Mouse (Mus musculus) small intestine, adult 2 months (tissue): ENCODE results near the gene Sugp2. TPM values are rescaled to one million over a fixed set of nuclear protein-coding genes. Genes with fewer than 3 reads are reported as not detected.

Source experiments
- H3K27ac ChIP-seq: fragments of 200-500 bp; 2 replicates; pipeline ENCODE4 v1.5.1; 2012; ENCODE audit warnings: low read depth, low read length, control low read depth, inconsistent platforms; ENCODE audit not compliant: insufficient read depth
- H3K27me3 ChIP-seq: fragments of 200-500 bp; 2 replicates; pipeline ENCODE4 v1.6.1; 2012; ENCODE audit warnings: mild to moderate bottlenecking, moderate library complexity, low read length, inconsistent platforms; ENCODE audit not compliant: control insufficient read depth, insufficient read depth
- H3K36me3 ChIP-seq: fragments of 200-500 bp; 2 replicates; pipeline ENCODE4 v1.6.1; 2012; ENCODE audit warnings: mild to moderate bottlenecking, low read length, control low read depth, inconsistent platforms; ENCODE audit not compliant: control insufficient read depth, insufficient read depth
- H3K4me1 ChIP-seq: fragments of 200-500 bp; 2 replicates; pipeline ENCODE4 v1.6.1; 2012; ENCODE audit warnings: low read length, inconsistent platforms, mixed read lengths; ENCODE audit not compliant: control insufficient read depth, insufficient read depth, insufficient read length
- H3K4me3 ChIP-seq: fragments of 200-500 bp; 2 replicates; pipeline ENCODE4 v1.5.1; 2012; ENCODE audit warnings: low read depth, mild to moderate bottlenecking, control low read depth, inconsistent platforms, low read length, moderate library complexity
- CTCF ChIP-seq: fragments of 200-500 bp; IDR thresholded peaks from 2 replicates; pipeline ENCODE4 v1.5.1; 2012; ENCODE audit warnings: low read depth, mild to moderate bottlenecking, control low read depth, inconsistent platforms, low read length, moderate library complexity, mixed read lengths; ENCODE audit not compliant: insufficient replicate concordance, insufficient read length; ENCODE audit errors: extremely low read depth
- POLR2A ChIP-seq: fragments of 200-500 bp; IDR thresholded peaks from 2 replicates; pipeline ENCODE4 v1.6.1; 2012; ENCODE audit warnings: low read depth, mild to moderate bottlenecking, control low read depth, inconsistent platforms, low read length, moderate library complexity
- WGBS: fragments of 180-500 bp; shearing (Covaris S2); methylation state at CpG from one replicate; pipeline ENCODE4 v1.1.7; 2018; 5-methylcytosine and 5-hydroxymethylcytosine counted together
- polyA plus RNA-seq: library from polyadenylated mRNA; depleted of rRNA; stranded (reverse); fragments of >200 nt; gene quantifications from 2 replicates; pipeline ENCODE4 v1.2.3, GENCODE M21; 2012

The Sugp2 gene
- polyA plus RNA-seq, 1 experiment = 23.4 TPM

DNA sequence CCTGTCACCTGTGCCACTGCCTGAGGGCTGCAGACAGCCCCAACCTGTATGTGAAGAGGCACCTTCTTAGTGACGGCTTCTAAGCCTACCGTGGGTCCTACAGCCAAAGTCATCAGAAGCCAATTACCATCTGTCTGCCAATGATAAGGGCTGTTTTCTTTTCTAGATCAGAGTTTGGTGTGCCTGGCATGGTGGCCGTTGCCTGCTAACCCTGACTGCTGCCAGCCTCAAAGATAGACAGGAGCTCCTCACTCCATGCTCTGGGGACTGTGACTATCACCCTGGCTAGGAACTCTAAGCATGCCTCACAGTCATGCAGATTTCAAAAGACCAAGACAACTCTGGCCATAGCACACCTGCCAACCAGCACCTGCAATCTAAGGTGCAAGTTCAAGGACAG, 32.6 kb upstream of the Sugp2 start:
- peaks cover 23% of the 10 kb centered on the region for H3K4me1 ChIP-seq
- H3K4me3 ChIP-seq = no peak overlapping the region
- H3K36me3 ChIP-seq = no peaks in the 10 kb centered on the region
- no peak overlapping the region for H3K27ac ChIP-seq
- TF ChIP-seq POLR2A = no peak
- TF ChIP-seq CTCF = no peak
- 33% methylated on average over 3 of the region's 3 CpGs for WGBS
- H3K27me3 ChIP-seq = no peaks in the 10 kb centered on the region

DNA sequence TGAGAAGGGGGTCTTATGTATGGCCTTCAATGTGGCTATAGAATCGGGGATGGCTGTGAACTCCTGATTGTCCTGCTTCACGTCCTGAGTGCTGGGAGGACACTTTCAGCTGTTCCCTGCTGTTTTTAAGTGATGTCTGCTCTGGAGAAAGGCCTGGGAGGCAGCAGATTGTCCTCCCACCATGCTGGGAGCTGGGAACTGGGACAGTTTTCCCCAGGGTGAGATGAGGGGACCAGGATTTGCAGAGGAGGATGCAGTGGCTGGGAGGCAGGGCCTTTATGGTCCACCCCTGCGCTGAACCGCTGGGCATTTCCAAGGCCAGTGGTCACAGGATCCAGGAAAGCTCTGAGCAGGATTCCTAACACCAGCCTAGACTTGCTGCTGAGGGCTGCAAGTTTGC, 31.0 kb upstream of the Sugp2 start:
- Histone ChIP-seq H3K4me1 (peaks cover 20% of the 10 kb centered on the region), H3K27me3 (no peaks in the 10 kb centered on the region), H3K27ac (no peak overlapping the region), H3K4me3 (no peak overlapping the region), H3K36me3 (no peaks in the 10 kb centered on the region)
- 93% methylated on average over 4 of the region's 4 CpGs for WGBS
- TF ChIP-seq POLR2A (no peak), CTCF (no peak)

DNA sequence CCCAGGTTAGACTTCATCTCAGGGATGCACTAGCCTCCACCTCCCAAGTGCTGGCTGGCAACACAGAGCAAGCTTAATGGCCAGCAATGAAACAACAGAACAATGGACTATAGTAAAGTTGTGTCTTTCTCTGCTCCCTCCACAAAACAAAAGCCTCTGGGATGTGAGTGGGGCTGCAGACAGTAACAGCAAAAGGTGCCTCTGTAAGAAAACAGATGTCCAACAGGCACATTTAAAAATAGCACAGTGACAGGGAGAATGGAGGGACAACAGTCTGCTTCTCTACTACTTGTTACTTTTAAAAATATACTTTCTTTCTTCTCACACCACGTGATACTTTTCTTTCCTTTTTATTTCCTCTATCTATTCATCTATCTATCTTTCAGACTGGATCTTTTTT, 29.3 kb upstream of the Sugp2 start:
- TF ChIP-seq CTCF = no peak
- TF ChIP-seq POLR2A = no peak
- H3K36me3 ChIP-seq = no peaks in the 10 kb centered on the region
- no peaks in the 10 kb centered on the region for H3K27me3 ChIP-seq
- 63% methylated on average over 1 of the region's 1 CpGs for WGBS
- H3K4me1 ChIP-seq = peaks cover 21% of the 10 kb centered on the region; the same call in 1 of the 2 replicates
- no peak overlapping the region for H3K4me3 ChIP-seq
- no peak overlapping the region for H3K27ac ChIP-seq

DNA sequence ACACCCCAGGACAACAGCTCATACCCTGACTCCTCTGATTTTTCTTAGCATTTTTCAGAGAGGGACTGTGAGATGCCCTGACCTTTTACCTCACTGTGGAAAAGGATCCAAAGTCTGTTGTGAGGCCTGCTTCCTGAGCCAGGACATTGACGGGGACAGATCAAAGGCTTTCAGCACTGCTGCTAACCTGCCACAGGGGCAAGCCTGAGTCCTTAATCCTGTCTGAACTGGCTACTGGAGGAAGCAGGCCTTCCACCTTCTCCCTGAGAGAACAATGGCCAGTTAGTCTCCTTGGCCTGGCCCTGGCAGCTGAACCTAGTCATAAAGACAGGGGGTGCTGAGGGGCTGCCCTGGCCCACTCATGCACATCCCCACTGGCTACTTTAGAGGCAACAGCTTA, 25.9 kb upstream of the Sugp2 start:
- TF ChIP-seq CTCF (no peak), POLR2A (no peak)
- no peak overlapping the region for H3K4me3 ChIP-seq
- 50% methylated on average over 1 of the region's 1 CpGs for WGBS
- no peak overlapping the region for H3K27ac ChIP-seq
- no peaks in the 10 kb centered on the region for H3K27me3 ChIP-seq
- no peaks in the 10 kb centered on the region for H3K36me3 ChIP-seq
- H3K4me1 ChIP-seq = peaks cover 9% of the 10 kb centered on the region

DNA sequence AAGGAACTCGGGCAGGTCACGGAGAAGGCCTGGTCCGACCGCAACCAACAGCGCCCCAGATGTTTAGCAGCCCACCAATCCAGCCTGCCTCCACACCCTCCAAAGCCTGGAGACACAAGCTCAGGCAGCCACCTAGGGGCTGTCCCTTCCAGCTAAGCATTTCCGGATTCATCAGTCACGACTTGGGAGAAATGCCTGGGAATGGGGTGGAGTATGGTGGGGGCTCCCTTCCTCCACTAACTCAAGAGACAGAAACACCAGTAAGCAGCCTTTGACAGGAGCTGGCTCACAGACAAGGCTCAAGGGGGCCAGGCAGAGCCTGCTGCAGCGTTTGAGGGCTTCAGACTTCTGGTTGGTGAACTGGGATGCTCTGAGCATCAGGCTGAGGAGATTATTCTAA, 23.5 kb upstream of the Sugp2 start:
- 33% methylated on average over 8 of the region's 8 CpGs for WGBS
- peak overlapping the region; percentile 7; the same call in 1 of the 2 replicates for H3K4me3 ChIP-seq
- no peaks in the 10 kb centered on the region for H3K27me3 ChIP-seq
- peaks cover 11% of the 10 kb centered on the region for H3K4me1 ChIP-seq
- H3K36me3 ChIP-seq = no peaks in the 10 kb centered on the region
- no peak overlapping the region for H3K27ac ChIP-seq
- TF ChIP-seq CTCF (no peak), POLR2A (no peak)

DNA sequence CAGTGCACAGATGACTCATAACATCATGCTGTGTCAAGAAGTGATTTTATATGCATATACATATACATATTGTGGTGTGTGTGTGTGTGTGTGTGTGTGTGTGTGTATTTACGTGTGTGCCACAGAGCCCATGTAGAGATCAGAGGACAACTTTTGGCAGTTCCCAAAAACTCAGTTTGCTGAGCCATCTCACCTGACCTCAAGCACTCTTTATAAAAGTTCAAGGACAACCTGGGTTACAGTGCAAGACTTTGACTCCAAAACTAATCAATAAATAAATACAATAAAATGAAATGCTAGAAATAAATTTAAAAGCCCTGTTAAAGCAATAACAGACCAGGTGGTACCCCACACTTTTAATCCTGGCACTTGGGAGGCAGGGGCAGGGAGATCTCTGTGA, 22.8 kb upstream of the Sugp2 start:
- WGBS = 23% methylated on average over 1 of the region's 1 CpGs
- Histone ChIP-seq H3K27ac (peak overlapping the region; percentile 60; the same call in 1 of the 2 replicates), H3K4me3 (peak overlapping the region; percentile 84), H3K4me1 (peaks cover 11% of the 10 kb centered on the region), H3K36me3 (no peaks in the 10 kb centered on the region), H3K27me3 (no peaks in the 10 kb centered on the region)
- no peak for TF ChIP-seq CTCF
- TF ChIP-seq POLR2A = no peak

DNA sequence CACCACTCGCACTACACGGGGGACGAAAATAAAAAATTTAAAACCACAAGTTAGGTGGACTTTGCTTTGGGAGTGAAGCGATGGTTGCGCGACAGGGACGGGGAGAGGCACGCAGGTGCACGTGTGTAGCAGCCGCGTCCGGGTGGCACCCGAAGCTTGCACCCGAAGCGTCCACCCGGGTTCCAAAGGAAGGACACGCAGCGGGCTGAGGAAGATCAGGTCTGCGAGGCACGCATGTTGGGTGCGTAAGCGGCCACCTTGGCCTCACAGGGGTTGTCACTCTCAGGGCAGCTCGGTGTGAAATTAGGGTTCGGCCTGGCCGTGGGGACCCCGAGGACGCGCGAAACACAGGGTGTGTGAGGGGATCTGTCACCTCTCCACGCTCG, 22.3 kb upstream of the Sugp2 start:
- no peaks in the 10 kb centered on the region for H3K36me3 ChIP-seq
- no peaks in the 10 kb centered on the region for H3K27me3 ChIP-seq

DNA sequence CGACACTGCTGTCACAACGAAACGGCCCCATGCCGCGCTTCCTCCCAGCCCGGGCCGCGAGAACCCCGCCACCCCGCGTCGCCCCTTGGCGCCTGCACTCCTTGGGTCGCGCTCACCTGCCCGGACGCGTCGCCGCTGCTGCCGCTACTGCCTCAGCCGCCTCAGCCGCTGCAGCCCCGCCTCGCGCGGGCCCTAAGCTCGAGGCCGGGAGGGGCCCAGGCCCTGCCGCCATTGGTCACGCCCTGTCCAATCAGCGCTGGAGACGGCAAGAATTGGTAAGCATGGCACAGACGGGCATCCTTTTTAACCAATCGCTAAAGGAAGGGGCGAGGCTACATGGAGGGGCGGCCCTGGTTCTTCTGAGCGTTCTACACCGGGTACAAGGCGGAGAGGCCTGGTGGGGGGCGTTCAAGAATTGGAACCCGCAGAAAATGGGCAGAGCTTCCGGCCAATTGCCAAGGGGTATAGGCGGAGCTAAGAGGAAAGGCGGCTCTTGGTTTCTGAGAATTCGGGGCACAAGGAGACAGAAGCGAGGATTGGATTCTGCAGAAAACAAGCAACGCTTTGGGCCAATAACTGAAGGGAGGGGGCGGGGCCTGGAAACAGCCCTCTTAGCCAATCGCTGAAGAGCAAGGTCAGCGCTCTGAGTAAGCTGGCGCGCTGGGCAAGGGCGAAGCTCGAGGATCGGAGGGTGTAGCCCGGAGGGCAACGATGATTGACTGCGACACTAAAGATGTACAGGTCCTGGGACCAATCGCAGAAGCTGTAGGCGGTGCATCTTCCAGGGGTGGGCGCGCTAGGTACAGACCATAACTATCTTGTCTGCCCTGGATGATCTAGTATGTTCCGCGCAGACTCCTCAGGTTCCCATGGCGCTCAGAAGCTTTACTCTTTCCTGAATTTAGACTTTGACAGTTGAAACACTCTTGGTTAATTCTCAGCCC, 21.6 kb upstream of the Sugp2 start, which contains the start of gene Slc25a42:
Gene Slc25a42 (minus strand): TSS at position 194 of the 944 bp plus-strand sequence.
- H3K4me3 ChIP-seq = peak within 1 kb of the TSS; percentile 84
- H3K27ac ChIP-seq = peak within 1 kb of the TSS; percentile 60
- H3K4me1 ChIP-seq = peaks cover 11% of the 10 kb centered on the region
- H3K27me3 ChIP-seq = no peaks in the 10 kb centered on the region
- no peaks in the 10 kb centered on the region for H3K36me3 ChIP-seq
- under 1% methylated on average over 66 of the region's 66 CpGs for WGBS
- TF ChIP-seq POLR2A (peak; percentile 80), CTCF (peak; percentile 9; the same call in 1 of the 2 replicates)

More for the DNA sequence above, 22.3 kb upstream of the Sugp2 start:
- peak overlapping the region; percentile 84 for H3K4me3 ChIP-seq
- peaks cover 11% of the 10 kb centered on the region for H3K4me1 ChIP-seq
- WGBS = under 1% methylated on average over 31 of the region's 31 CpGs
- TF ChIP-seq CTCF = no peak
- TF ChIP-seq POLR2A = no peak
- peak overlapping the region; percentile 60 for H3K27ac ChIP-seq
